Mouse (Mus musculus) liver, embryonic 15.5 days (tissue): Measurements from ENCODE around the gene Nfyc. TPM values are rescaled to one million over a fixed set of nuclear protein-coding genes. Genes with fewer than 3 reads are reported as not detected.

Experiments used
- ATAC-seq: fragments of 200-750 bp; cut with Nextera tagmentation; 2 replicates; pipeline ENCODE4 v1.8.0; 2017; ENCODE audit warnings: moderate number of reproducible peaks, mild to moderate bottlenecking, moderate library complexity; ENCODE audit not compliant: insufficient read depth
- H3K27ac ChIP-seq: fragments of 300-500 bp; sonication (generic); replicated peaks from 2 replicates; pipeline ENCODE4 v1.5.1; 2015; ENCODE audit warnings: mild to moderate bottlenecking, inconsistent platforms
- H3K27me3 ChIP-seq: fragments of 300-500 bp; sonication (generic); 2 replicates; pipeline ENCODE4 v1.6.1; 2015; ENCODE audit warnings: mild to moderate bottlenecking, inconsistent platforms
- H3K36me3 ChIP-seq: fragments of 300-500 bp; sonication (generic); replicated peaks from 2 replicates; pipeline ENCODE4 v1.6.1; 2015; ENCODE audit warnings: moderate library complexity, mild to moderate bottlenecking, inconsistent platforms
- H3K4me1 ChIP-seq: fragments of 300-500 bp; sonication (generic); replicated peaks from 2 replicates; pipeline ENCODE4 v1.6.1; 2015; ENCODE audit warnings: inconsistent platforms
- H3K4me2 ChIP-seq: fragments of 300-500 bp; sonication (generic); 2 replicates; pipeline ENCODE4 v1.6.1; 2015; ENCODE audit warnings: moderate library complexity, mild to moderate bottlenecking, inconsistent platforms
- H3K4me3 ChIP-seq: fragments of 300-500 bp; sonication (generic); replicated peaks from 2 replicates; pipeline ENCODE4 v1.5.1; 2015; ENCODE audit warnings: mild to moderate bottlenecking, inconsistent platforms
- H3K9ac ChIP-seq: fragments of 300-500 bp; sonication (generic); 2 replicates; pipeline ENCODE4 v1.6.1; 2015; ENCODE audit warnings: moderate library complexity, mild to moderate bottlenecking, inconsistent platforms
- H3K9me3 ChIP-seq: fragments of 300-500 bp; sonication (generic); replicated peaks from 2 replicates; pipeline ENCODE4 v1.6.1; 2016; ENCODE audit warnings: inconsistent platforms
- WGBS: fragments of 180-500 bp; shearing (Covaris S2); methylation state at CpG from one replicate; pipeline ENCODE4 v1.1.7; 2015; ENCODE audit warnings: mixed read lengths; ENCODE audit not compliant: insufficient replicate concordance; 5-methylcytosine and 5-hydroxymethylcytosine counted together
- polyA plus RNA-seq: library from polyadenylated mRNA; unstranded; fragments of >200 nt; fragmentation: Nextera tagmentation; extraction: Ambion mirVana; gene quantifications from 2 replicates; pipeline ENCODE4 v1.2.1, GENCODE M21; 2015

The Nfyc gene
- polyA plus RNA-seq, 1 experiment from 2014 or later: 50.0 TPM

DNA sequence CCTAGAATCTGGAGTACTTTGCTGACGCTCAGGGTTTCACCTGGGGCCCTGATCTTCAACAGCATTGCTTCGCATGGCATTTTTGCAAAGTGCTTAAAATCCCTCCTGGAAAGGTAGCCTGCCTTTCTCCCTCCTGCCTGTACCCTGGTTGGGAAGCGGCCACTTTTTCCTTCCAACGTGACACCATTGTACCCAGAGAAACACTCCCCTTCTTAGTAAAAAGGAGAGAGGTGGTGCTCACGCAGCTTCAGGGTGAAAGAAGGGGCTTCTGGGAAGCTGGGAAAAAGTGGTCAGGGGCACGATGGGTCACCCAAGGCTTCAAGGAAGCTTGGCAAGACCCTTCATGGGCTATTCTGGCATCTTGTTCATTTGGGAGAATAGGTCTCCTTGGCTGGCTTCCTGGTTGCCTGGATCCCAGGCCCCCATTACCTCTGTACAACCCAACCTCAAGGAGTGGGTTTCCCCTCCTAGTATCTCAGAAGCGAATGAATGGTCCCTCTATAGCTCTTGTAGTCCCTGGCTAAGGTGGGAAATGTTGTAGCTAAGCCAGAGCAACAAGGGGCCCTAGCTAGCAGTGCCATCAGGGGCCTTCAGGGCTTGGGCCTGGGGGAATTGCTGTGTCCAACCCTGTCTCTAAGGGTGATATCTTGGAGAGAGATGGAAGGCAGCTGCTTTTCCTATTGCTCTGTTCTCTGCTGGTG, 24.1 kb upstream of the Nfyc start:
- H3K9me3 ChIP-seq: peaks cover 5% of the 10 kb centered on the region; the same call in 1 of the 2 replicates
- WGBS: 38% methylated on average over 7 of the region's 7 CpGs
- no peak overlapping the region for H3K27ac ChIP-seq
- H3K4me2 ChIP-seq: peak overlapping the region; percentile 84
- no peaks in the 10 kb centered on the region for H3K36me3 ChIP-seq
- H3K27me3 ChIP-seq: peaks cover 80% of the 10 kb centered on the region
- H3K4me3 ChIP-seq: peak overlapping the region; percentile 59
- peaks cover 6% of the 10 kb centered on the region for H3K4me1 ChIP-seq
- no peak overlapping the region for H3K9ac ChIP-seq
- ATAC-seq: no peak

DNA sequence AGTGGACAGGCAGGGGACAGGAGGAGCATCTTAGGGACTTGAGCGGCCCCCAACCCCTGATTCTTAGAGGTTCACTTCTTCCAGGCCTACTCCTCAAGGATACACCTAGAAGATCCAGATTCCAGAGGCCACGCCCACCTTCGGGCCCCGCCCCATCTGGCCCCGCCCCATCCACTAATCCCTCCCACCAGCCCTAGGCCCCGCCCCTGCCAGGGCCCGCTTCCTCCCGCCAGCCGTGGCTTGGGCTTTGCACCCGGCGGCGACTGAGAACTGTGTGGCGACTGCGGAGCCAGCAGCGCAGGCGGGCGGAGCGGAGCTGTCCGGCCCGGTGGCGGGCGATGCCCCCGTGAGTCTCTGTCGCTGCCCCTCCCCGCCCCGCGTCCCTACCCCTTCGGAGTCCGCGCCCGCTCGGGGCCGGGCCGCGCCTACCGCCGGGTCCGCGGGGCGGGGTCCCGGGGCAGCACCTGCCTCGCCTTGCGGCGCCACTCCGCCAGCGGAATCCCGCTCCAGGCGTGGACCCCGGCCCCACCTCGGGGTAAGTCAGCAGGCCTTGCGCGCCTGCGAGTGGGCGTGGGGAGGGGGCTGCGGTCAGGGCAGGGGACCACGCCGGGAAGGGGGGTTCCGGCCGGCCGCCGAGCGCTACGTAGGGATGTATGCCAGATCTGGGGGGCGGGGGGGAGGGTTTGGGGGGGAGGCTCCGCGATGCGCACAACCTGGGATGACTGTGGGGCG, 23.4 kb upstream of the Nfyc start, which contains the start of gene Rims3:
Gene Rims3, plus strand, starts transcription at position 229 of the 732 bp plus-strand sequence.
- Histone ChIP-seq H3K27me3 (peaks cover 78% of the 10 kb centered on the region), H3K4me3 (peak within 1 kb of the TSS; percentile 59), H3K27ac (no peak within 1 kb of the TSS), H3K36me3 (no peaks in the 10 kb centered on the region), H3K9me3 (peaks cover 5% of the 10 kb centered on the region; the same call in 1 of the 2 replicates), H3K4me2 (peak within 1 kb of the TSS; percentile 84), H3K4me1 (peaks cover 6% of the 10 kb centered on the region), H3K9ac (peak within 1 kb of the TSS; percentile 29; the same call in 1 of the 2 replicates)
- 2% methylated on average over 68 of the region's 68 CpGs for WGBS
- ATAC-seq: peak; percentile 57

DNA sequence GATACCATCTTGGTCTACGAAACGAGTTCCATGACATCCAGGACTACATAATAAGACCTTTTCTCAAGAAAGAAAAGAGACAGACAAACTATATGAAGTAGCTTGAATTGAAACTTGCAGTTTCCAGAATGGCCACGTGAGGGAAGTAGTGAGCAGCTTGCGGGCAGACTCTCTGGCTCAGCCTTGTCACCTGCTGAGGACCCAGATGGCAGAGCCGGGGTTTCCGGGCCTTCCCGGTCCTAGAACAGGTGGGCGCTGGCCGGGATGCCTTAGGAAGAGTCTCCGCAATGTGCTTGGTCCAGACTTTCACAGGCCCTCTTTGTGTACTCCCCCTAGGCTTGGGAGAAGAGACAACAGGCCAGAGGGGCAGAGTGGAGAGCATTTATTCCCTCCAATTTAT, 19.6 kb upstream of the Nfyc start:
- WGBS: 3% methylated on average over 10 of the region's 10 CpGs
- Histone ChIP-seq H3K4me3 (no peak overlapping the region), H3K27me3 (peaks cover 54% of the 10 kb centered on the region), H3K4me2 (no peak overlapping the region), H3K36me3 (no peaks in the 10 kb centered on the region), H3K9me3 (peaks cover 5% of the 10 kb centered on the region; the same call in 1 of the 2 replicates), H3K27ac (no peak overlapping the region), H3K4me1 (peaks cover 19% of the 10 kb centered on the region), H3K9ac (no peak overlapping the region)
- ATAC-seq: no peak

DNA sequence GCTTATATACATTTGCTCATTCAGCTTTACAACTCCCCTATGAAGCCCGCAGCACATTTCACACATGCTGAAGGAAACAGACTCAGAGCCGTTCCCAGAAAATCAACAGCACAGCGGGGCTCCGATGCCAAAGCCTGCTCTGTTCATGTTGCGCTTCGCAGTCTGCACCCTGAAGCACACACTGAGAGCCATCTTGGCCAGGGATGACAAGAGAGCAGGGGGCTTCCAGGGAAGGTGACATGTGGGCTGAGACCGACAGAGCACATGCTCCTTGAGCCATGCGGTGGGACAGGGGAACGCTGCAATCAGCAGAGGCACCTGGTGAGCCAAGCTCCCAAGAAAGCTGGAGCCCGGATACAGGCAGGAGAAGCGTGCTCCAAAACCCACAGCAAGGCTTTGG, 18.1 kb upstream of the Nfyc start:
- Histone ChIP-seq H3K4me2 (no peak overlapping the region), H3K4me1 (peaks cover 28% of the 10 kb centered on the region), H3K27me3 (peaks cover 39% of the 10 kb centered on the region), H3K4me3 (no peak overlapping the region), H3K27ac (no peak overlapping the region), H3K9ac (no peak overlapping the region), H3K9me3 (peaks cover 2% of the 10 kb centered on the region; the same call in 1 of the 2 replicates), H3K36me3 (no peaks in the 10 kb centered on the region)
- 66% methylated on average over 11 of the region's 11 CpGs for WGBS
- no peak for ATAC-seq

DNA sequence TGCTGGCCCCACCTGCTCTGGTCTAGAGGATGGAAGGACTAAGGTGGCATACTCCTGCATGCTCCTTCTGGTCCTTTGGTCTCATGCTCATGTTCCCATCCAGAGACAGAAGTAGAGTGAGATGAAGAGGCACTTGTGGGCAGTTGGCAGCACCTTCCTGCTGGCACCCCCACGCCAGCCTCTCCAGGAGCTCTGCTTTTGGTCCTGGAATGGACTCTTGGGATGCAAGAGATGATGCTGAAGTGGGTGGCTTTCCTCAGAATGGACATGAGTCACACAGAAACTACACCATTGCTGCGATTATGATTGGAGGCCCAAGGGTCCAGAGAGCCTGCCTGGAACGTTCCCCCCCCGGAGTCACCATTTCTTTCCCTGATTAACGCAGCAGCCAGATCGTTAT, 17.5 kb upstream of the Nfyc start:
- Histone ChIP-seq H3K9ac (no peak overlapping the region), H3K27me3 (peaks cover 34% of the 10 kb centered on the region), H3K4me3 (no peak overlapping the region), H3K27ac (no peak overlapping the region), H3K4me1 (peaks cover 33% of the 10 kb centered on the region), H3K36me3 (no peaks in the 10 kb centered on the region), H3K9me3 (no peaks in the 10 kb centered on the region), H3K4me2 (no peak overlapping the region)
- 71% methylated on average over 6 of the region's 6 CpGs for WGBS
- ATAC-seq: no peak

DNA sequence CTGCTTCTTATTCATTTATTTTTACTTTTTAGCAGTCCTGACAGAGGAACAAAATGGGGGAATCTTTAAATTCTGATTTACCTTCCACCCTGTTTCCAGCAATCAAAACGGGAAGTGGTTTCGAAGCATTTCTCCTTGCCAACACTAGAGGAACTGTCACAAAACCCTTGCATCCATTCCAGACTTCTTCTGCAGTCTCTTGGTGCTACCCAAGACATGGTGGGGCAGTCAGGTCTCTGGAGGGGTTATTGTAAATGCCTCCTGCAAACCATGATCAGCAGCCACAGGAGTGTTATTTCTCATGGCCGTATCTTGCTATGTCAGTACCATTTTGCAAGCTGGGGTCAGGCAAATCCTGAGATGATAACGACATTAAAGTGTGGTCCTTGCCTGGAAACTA, 13.7 kb upstream of the Nfyc start:
- Histone ChIP-seq H3K27me3 (peaks cover 11% of the 10 kb centered on the region; the same call in 1 of the 2 replicates), H3K4me2 (peak overlapping the region; percentile 64), H3K4me3 (no peak overlapping the region), H3K27ac (peak overlapping the region; percentile 61), H3K36me3 (no peaks in the 10 kb centered on the region), H3K9me3 (no peaks in the 10 kb centered on the region), H3K4me1 (peaks cover 46% of the 10 kb centered on the region), H3K9ac (no peak overlapping the region)
- ATAC-seq: peak; percentile 57
- WGBS: 14% methylated on average over 4 of the region's 4 CpGs

DNA sequence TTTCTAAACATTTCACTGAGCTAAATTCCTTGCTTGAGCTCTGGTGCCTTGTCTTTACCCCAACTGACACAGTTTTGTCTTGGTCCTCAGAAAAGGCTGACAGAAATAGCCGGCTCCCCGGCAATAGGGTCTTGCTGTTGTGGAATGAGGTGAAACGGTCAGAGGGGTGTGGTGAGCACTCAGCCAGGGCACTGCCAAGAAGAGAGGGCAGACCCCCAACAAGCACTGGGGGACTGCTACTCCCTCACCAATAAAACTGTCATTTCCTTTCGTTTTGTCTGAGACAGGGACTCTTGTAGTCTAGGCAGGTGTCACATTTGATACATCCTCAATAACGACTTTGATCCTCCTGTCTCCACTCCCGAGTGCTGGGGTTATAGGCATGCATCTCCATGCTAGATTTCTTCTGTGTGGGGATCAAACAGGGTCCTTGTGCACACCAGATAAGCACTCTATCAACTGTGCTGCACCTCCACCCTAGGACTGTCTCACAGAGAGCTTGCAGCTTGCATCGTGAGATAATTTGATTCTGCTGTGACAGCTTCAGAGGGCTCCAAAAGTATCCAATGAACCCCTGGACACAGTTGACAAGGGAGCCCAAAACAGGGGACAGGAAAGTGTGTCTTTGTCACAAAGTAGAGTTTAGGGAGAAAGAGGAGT, 13.2 kb upstream of the Nfyc start:
- peaks cover 5% of the 10 kb centered on the region; the same call in 1 of the 2 replicates for H3K27me3 ChIP-seq
- H3K36me3 ChIP-seq: no peaks in the 10 kb centered on the region
- H3K4me2 ChIP-seq: peak overlapping the region; percentile 64
- H3K27ac ChIP-seq: peak overlapping the region; percentile 61
- H3K9me3 ChIP-seq: no peaks in the 10 kb centered on the region
- peak overlapping the region; percentile 13; the same call in 1 of the 2 replicates for H3K9ac ChIP-seq
- ATAC-seq: peak; percentile 95
- H3K4me3 ChIP-seq: peak overlapping the region; percentile 20; the same call in 1 of the 2 replicates
- H3K4me1 ChIP-seq: peaks cover 46% of the 10 kb centered on the region
- 10% methylated on average over 7 of the region's 7 CpGs for WGBS

DNA sequence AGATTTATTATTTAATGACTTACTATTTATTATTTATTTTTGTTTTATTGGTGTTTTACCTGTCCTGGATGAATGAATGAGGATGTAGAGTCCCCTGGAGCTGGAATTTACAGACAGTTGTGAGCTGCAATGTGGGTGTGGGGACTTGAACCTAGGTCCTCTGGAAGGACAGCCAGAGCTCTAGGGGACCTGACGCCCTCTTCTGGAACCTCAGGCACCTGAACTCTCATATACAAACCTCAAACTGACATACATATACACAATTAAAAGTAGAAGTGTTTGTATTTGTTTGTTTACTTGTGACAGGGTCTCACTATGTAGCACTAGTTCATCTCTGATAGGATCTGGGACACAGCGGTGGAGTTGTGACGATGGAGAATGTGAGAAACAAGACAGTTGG, 10.0 kb upstream of the Nfyc start:
- ATAC-seq: no peak

DNA sequence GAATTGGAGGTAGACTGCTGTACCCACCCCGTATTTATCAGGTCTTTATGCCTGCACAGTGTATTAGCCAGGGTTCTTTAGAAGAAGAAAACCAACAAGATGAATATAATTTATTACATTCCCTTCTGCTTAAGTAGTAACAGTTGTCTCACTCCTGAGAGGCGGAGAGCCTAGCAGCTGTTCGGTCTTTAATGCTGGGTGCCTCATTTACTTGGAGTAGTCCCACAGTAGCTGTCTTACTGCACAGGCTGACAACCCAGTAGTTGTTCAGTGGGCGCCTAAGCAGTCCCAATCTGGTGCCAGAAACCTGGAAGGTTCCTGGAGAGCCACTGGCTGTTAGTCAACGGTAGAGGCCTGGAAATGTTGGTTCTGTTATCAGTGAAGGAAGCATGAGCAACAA, 605 bp downstream of the Nfyc start:
- no peaks in the 10 kb centered on the region for H3K36me3 ChIP-seq
- H3K4me2 ChIP-seq: no peak overlapping the region
- H3K4me3 ChIP-seq: no peak overlapping the region
- no peaks in the 10 kb centered on the region for H3K9me3 ChIP-seq
- peaks cover 12% of the 10 kb centered on the region for H3K4me1 ChIP-seq
- no peak for ATAC-seq
- H3K9ac ChIP-seq: no peak overlapping the region
- H3K27me3 ChIP-seq: 0 out of 2 replicates have a peak, but pooled peaks cover 10% of the 10 kb centered on the region
- 52% methylated on average over 5 of the region's 5 CpGs for WGBS
- H3K27ac ChIP-seq: no peak overlapping the region

More for the DNA sequence above, 10.0 kb upstream of the Nfyc start:
- H3K9ac ChIP-seq: no peak overlapping the region
- H3K27me3 ChIP-seq: no peaks in the 10 kb centered on the region
- H3K27ac ChIP-seq: no peak overlapping the region
- H3K9me3 ChIP-seq: no peaks in the 10 kb centered on the region
- no peak overlapping the region for H3K4me2 ChIP-seq
- H3K4me3 ChIP-seq: no peak overlapping the region
- H3K4me1 ChIP-seq: peaks cover 37% of the 10 kb centered on the region
- no peaks in the 10 kb centered on the region for H3K36me3 ChIP-seq
- 73% methylated on average over 3 of the region's 3 CpGs for WGBS

DNA sequence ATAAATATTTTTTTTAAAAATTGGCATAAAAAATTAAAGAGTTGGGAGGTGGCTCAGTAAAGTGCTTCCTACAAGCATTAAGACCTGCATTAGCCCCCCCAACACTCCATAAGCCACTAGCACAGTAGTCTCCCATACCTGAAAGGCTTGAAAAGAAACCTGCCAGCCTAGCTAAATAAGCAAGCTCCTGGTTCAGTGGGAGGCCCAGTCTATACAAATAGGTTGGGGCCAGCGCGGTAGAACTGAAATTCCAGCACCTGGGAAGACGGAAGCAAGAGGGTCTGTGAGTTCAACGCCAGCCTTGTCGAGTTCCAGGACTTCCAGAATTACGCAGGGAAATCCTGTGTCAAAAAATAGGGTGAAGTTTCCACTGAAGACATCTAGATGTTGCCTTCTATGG, 5.0 kb downstream of the Nfyc start:
- ATAC-seq: no peak
- no peaks in the 10 kb centered on the region for H3K36me3 ChIP-seq
- H3K27ac ChIP-seq: peak overlapping the region; percentile 99
- no peaks in the 10 kb centered on the region for H3K9me3 ChIP-seq
- peak overlapping the region; percentile 88 for H3K4me3 ChIP-seq
- 88% methylated on average over 6 of the region's 6 CpGs for WGBS
- no peak overlapping the region for H3K9ac ChIP-seq
- H3K4me2 ChIP-seq: peak overlapping the region; percentile 83
- H3K4me1 ChIP-seq: peaks cover 40% of the 10 kb centered on the region
- H3K27me3 ChIP-seq: no peaks in the 10 kb centered on the region
